Mouse (Mus musculus) MEL (cell line): Measurements from ENCODE around the gene Ttc6. TPM values are rescaled to one million over a fixed set of nuclear protein-coding genes. Genes with fewer than 3 reads are reported as not detected.

Experiments
- DNase-seq: peaks from one replicate; pipeline ENCODE4 v3.0.0; 2011; ENCODE audit warnings: low read depth, low spot score
- H3K27ac ChIP-seq: 2 replicates; pipeline ENCODE4 v1.5.1; 2012; ENCODE audit warnings: low read depth, mild to moderate bottlenecking, control low read depth, low read length, moderate library complexity; ENCODE audit not compliant: control insufficient read depth
- H3K27me3 ChIP-seq, 2 experiments: fragments of 150-350 bp in 1 of 2; sonication (generic) in 1 of 2; 2 replicates each; pipeline ENCODE4 v1.6.1; 2012; ENCODE audit warnings: low read length in 2 of 2, mild to moderate bottlenecking in 2 of 2, improper control_type of control experiment in 1 of 2, moderate library complexity in 1 of 2; ENCODE audit not compliant: insufficient read depth in 2 of 2, control insufficient read depth in 1 of 2
- H3K36me3 ChIP-seq, 2 experiments: 2 replicates each; pipeline ENCODE4 v1.6.1; 2012 to 2014; ENCODE audit warnings: low read length in 2 of 2, improper control_type of control experiment in 1 of 2, inconsistent platforms in 1 of 2, mild to moderate bottlenecking in 1 of 2; ENCODE audit not compliant: insufficient read depth in 2 of 2, control insufficient read depth in 1 of 2
- H3K4me1 ChIP-seq, 2 experiments: fragments of 150-350 bp in 1 of 2; sonication (generic) in 1 of 2; 2 replicates each; pipeline ENCODE4 v1.6.1; 2012; ENCODE audit warnings: low read length in 2 of 2, improper control_type of control experiment in 1 of 2, mild to moderate bottlenecking in 1 of 2; ENCODE audit not compliant: insufficient read depth in 2 of 2, control insufficient read depth in 1 of 2
- H3K4me3 ChIP-seq, 2 experiments: fragments of 150-350 bp in 1 of 2; sonication (generic) in 1 of 2; 2 replicates each; pipeline ENCODE4 v1.5.1; 2012; ENCODE audit warnings: low read depth in 2 of 2, low read length in 2 of 2, mild to moderate bottlenecking in 2 of 2, moderate library complexity in 2 of 2, control low read depth in 1 of 2, improper control_type of control experiment in 1 of 2; ENCODE audit not compliant: control insufficient read depth in 1 of 2, insufficient read depth in 1 of 2
- H3K79me2 ChIP-seq: 2 replicates; pipeline ENCODE4 v1.6.1; 2012; ENCODE audit warnings: mild to moderate bottlenecking, low read length, moderate library complexity; ENCODE audit not compliant: control insufficient read depth, poor library complexity, insufficient read depth
- H3K9ac ChIP-seq: 2 replicates; pipeline ENCODE4 v1.6.1; 2012; ENCODE audit warnings: low read depth, mild to moderate bottlenecking, control low read depth, low read length, moderate library complexity; ENCODE audit not compliant: control insufficient read depth, poor library complexity, severe bottlenecking
- H3K9me3 ChIP-seq: fragments of 150-350 bp; sonication (generic); replicated peaks from 2 replicates; pipeline ENCODE4 v1.6.1; 2012; ENCODE audit warnings: mild to moderate bottlenecking, low read length, improper control_type of control experiment, moderate library complexity; ENCODE audit not compliant: insufficient read depth
- BHLHE40 ChIP-seq: IDR thresholded peaks from 2 replicates; pipeline ENCODE4 v1.6.1; 2012; ENCODE audit warnings: low read depth, mild to moderate bottlenecking, inconsistent platforms, low read length, improper control_type of control experiment, borderline replicate concordance
- CHD1 ChIP-seq: IDR thresholded peaks from 2 replicates; pipeline ENCODE4 v1.6.1; 2012; ENCODE audit warnings: low read depth, mild to moderate bottlenecking, inconsistent platforms, low read length, improper control_type of control experiment
- CTCF ChIP-seq, 3 experiments: IDR thresholded peaks in 2 of 3; conservative IDR thresholded peaks in 1 of 3; 2 replicates each; pipeline ENCODE4 v1.5.1; 2011 to 2012; ENCODE audit warnings: low read length in 3 of 3, low read depth in 2 of 3, mild to moderate bottlenecking in 2 of 3, improper control_type of control experiment in 1 of 3, inconsistent platforms in 1 of 3, mixed read lengths in 1 of 3, moderate library complexity in 1 of 3; ENCODE audit not compliant: control insufficient read depth in 1 of 3, insufficient read depth in 1 of 3, poor library complexity in 1 of 3, severe bottlenecking in 1 of 3
- E2F4 ChIP-seq: IDR thresholded peaks from 2 replicates; pipeline ENCODE4 v1.6.1; 2011; ENCODE audit warnings: low read depth, low read length, improper control_type of control experiment, borderline replicate concordance
- ELF1 ChIP-seq: IDR thresholded peaks from 2 replicates; pipeline ENCODE4 v1.6.1; 2014; ENCODE audit warnings: low read depth, mild to moderate bottlenecking, inconsistent platforms, low read length, improper control_type of control experiment, moderate library complexity
- EP300 ChIP-seq, 2 experiments: IDR thresholded peaks; 2 replicates each; pipeline ENCODE4 v1.6.1; 2011; ENCODE audit warnings: improper control_type of control experiment in 2 of 2, low read length in 2 of 2, low read depth in 1 of 2, mild to moderate bottlenecking in 1 of 2
- ETS1 ChIP-seq: IDR thresholded peaks from 2 replicates; pipeline ENCODE4 v1.6.1; 2012; ENCODE audit warnings: low read depth, mild to moderate bottlenecking, inconsistent platforms, low read length, improper control_type of control experiment, moderate library complexity
- GATA1 ChIP-seq: IDR thresholded peaks from 2 replicates; pipeline ENCODE4 v1.6.1; 2011; ENCODE audit warnings: low read depth, low read length, improper control_type of control experiment
- HCFC1 ChIP-seq: IDR thresholded peaks from 2 replicates; pipeline ENCODE4 v1.6.1; 2012; ENCODE audit warnings: low read depth, mild to moderate bottlenecking, inconsistent platforms, low read length, improper control_type of control experiment, moderate library complexity
- JUND ChIP-seq: IDR thresholded peaks from 2 replicates; pipeline ENCODE4 v1.6.1; 2011; ENCODE audit warnings: low read depth, mild to moderate bottlenecking, improper control_type of control experiment, low read length
- KAT2A ChIP-seq: conservative IDR thresholded peaks from 2 replicates; pipeline ENCODE4 v1.6.1; 2012; ENCODE audit warnings: low read depth, low read length, improper control_type of control experiment, inconsistent platforms
- MAFK ChIP-seq: IDR thresholded peaks from 2 replicates; pipeline ENCODE4 v1.6.1; 2011; ENCODE audit warnings: low read depth, mild to moderate bottlenecking, low read length, improper control_type of control experiment, borderline replicate concordance
- MAX ChIP-seq: IDR thresholded peaks from 2 replicates; pipeline ENCODE4 v1.6.1; 2011; ENCODE audit warnings: low read length, improper control_type of control experiment
- MEF2A ChIP-seq: IDR thresholded peaks from 2 replicates; pipeline ENCODE4 v1.6.1; 2014; ENCODE audit warnings: low read depth, mild to moderate bottlenecking, inconsistent platforms, low read length, improper control_type of control experiment; ENCODE audit not compliant: poor library complexity, insufficient replicate concordance, severe bottlenecking; ENCODE audit errors: extremely low read depth
- MYB ChIP-seq: IDR thresholded peaks from 2 replicates; pipeline ENCODE4 v1.6.1; 2011; ENCODE audit warnings: mild to moderate bottlenecking, low read depth, low read length, improper control_type of control experiment
- MYC ChIP-seq: IDR thresholded peaks from 2 replicates; pipeline ENCODE4 v1.6.1; 2011; ENCODE audit warnings: low read depth, mild to moderate bottlenecking, low read length, improper control_type of control experiment, moderate library complexity
- NRF1 ChIP-seq: IDR thresholded peaks from 2 replicates; pipeline ENCODE4 v1.6.1; 2014; ENCODE audit warnings: low read depth, mild to moderate bottlenecking, inconsistent platforms, low read length, improper control_type of control experiment, moderate library complexity; ENCODE audit not compliant: poor library complexity, insufficient read depth, severe bottlenecking
- POLR2A ChIP-seq, 2 experiments: IDR thresholded peaks; 2 replicates each; pipeline ENCODE4 v1.6.1; 2011 to 2012; ENCODE audit warnings: low read length in 2 of 2, mild to moderate bottlenecking in 2 of 2, control low read depth in 1 of 2, improper control_type of control experiment in 1 of 2, low read depth in 1 of 2, moderate library complexity in 1 of 2; ENCODE audit not compliant: control insufficient read depth in 1 of 2, insufficient read depth in 1 of 2, poor library complexity in 1 of 2
- RAD21 ChIP-seq: IDR thresholded peaks from 2 replicates; pipeline ENCODE4 v1.6.1; 2011; ENCODE audit warnings: mild to moderate bottlenecking, low read depth, low read length, improper control_type of control experiment
- RCOR1 ChIP-seq: IDR thresholded peaks from 2 replicates; pipeline ENCODE4 v1.6.1; 2012; ENCODE audit warnings: low read depth, mild to moderate bottlenecking, inconsistent platforms, low read length, improper control_type of control experiment
- SIN3A ChIP-seq: IDR thresholded peaks from 2 replicates; pipeline ENCODE4 v1.6.1; 2012; ENCODE audit warnings: low read length, improper control_type of control experiment, inconsistent platforms
- TAL1 ChIP-seq: IDR thresholded peaks from 2 replicates; pipeline ENCODE4 v1.6.1; 2012; ENCODE audit warnings: mild to moderate bottlenecking, inconsistent platforms, low read length, moderate library complexity, mixed read lengths
- TBP ChIP-seq: IDR thresholded peaks from 2 replicates; pipeline ENCODE4 v1.8.0; 2011; ENCODE audit warnings: low read depth, low read length, improper control_type of control experiment
- TCF12 ChIP-seq: IDR thresholded peaks from 2 replicates; pipeline ENCODE4 v1.6.1; 2014; ENCODE audit warnings: low read depth, mild to moderate bottlenecking, inconsistent platforms, low read length, improper control_type of control experiment, moderate library complexity
- USF1 ChIP-seq: IDR thresholded peaks from 2 replicates; pipeline ENCODE4 v1.6.1; 2014; ENCODE audit warnings: low read depth, mild to moderate bottlenecking, inconsistent platforms, low read length, improper control_type of control experiment, moderate library complexity
- USF2 ChIP-seq, 2 experiments: IDR thresholded peaks; 2 replicates each; pipeline ENCODE4 v1.6.1; 2011 to 2012; ENCODE audit warnings: improper control_type of control experiment in 2 of 2, low read length in 2 of 2, borderline replicate concordance in 1 of 2, inconsistent platforms in 1 of 2, low read depth in 1 of 2, mild to moderate bottlenecking in 1 of 2; ENCODE audit not compliant: insufficient read depth in 1 of 2
- ZKSCAN1 ChIP-seq: IDR thresholded peaks from 2 replicates; pipeline ENCODE4 v1.6.1; 2012; ENCODE audit warnings: low read depth, mild to moderate bottlenecking, inconsistent platforms, low read length, improper control_type of control experiment, moderate library complexity
- ZNF384 ChIP-seq: IDR thresholded peaks from 2 replicates; pipeline ENCODE4 v1.6.1; 2012; ENCODE audit warnings: low read depth, mild to moderate bottlenecking, inconsistent platforms, low read length, improper control_type of control experiment
- polyA plus RNA-seq, 2 experiments: library from polyadenylated mRNA; stranded (reverse) in 1 of 2; unstranded in 1 of 2; fragments of >175 nt in 1 of 2; fragments of >200 nt in 1 of 2; gene quantifications; 2 replicates each; pipeline versions ENCODE4 v1.2.1 to v1.2.4; 2012; ENCODE audit warnings: low replicate concordance in 2 of 2, low read depth in 1 of 2; ENCODE audit not compliant: insufficient read length in 2 of 2, insufficient read depth in 1 of 2, missing spikeins in 1 of 2
- total RNA-seq: library from RNA; depleted of rRNA; stranded (reverse); fragments of 300-350 nt; gene quantifications from 2 replicates; pipeline ENCODE4 v1.2.3, GENCODE M21; 2012

The Ttc6 gene
- total and polyA plus RNA-seq, 3 experiments: not detected

DNA sequence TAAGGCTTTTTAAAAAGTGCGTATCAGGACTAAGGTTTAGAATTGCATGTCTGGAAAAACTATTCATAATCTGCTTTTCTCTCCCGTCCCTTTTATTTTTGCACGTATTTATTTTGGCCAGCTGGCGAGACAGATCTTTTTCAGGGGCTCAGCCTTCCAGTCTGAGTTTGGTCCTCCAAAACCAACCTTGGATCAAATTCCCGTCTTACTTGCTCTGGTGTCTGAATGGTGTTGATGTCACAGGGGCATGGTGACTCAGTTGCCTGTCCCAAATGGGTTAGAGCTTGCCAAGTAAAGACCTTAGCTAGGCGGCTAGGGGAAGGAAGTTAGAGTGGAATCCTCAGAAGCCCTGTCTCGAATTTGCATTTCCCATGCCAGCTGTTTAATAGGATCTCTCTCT is 200.8 kb downstream of the Ttc6 start:
- DNase-seq: no peak
- no peaks in the 10 kb centered on the region for H3K9me3 ChIP-seq
- H3K4me1 ChIP-seq: no peaks in the 10 kb centered on the region
- TF ChIP-seq GATA1 (no peak), POLR2A (IDR thresholded peaks at IDR 0.05; ENCODE audit: control insufficient read depth in 1 of 2, insufficient read depth in 1 of 2, low read depth in 1 of 2, low read length in 2 of 2, poor library complexity in 1 of 2) (no peak), ELF1 (no peak), NRF1 (no peak), TBP (no peak), JUND (no peak), ZNF384 (no peak), TAL1 (no peak), USF1 (no peak), BHLHE40 (no peak), TCF12 (no peak), SIN3A (no peak), KAT2A (no peak), RAD21 (no peak), RCOR1 (no peak), MAFK (no peak), CHD1 (no peak), CTCF (IDR thresholded peaks at IDR 0.05 in 2 of 3, conservative IDR thresholded peaks at IDR 0.05 in 1 of 3; ENCODE audit: control insufficient read depth in 1 of 3, insufficient read depth in 1 of 3, low read depth in 2 of 3, low read length in 3 of 3, poor library complexity in 1 of 3, severe bottlenecking in 1 of 3) (no peak)
- H3K27ac ChIP-seq: no peak overlapping the region
- H3K27me3 ChIP-seq: no peaks in the 10 kb centered on the region
- H3K36me3 ChIP-seq: no peaks in the 10 kb centered on the region
- H3K79me2 ChIP-seq: no peaks in the 10 kb centered on the region
- no peak overlapping the region for H3K4me3 ChIP-seq
- H3K9ac ChIP-seq: no peak overlapping the region

DNA sequence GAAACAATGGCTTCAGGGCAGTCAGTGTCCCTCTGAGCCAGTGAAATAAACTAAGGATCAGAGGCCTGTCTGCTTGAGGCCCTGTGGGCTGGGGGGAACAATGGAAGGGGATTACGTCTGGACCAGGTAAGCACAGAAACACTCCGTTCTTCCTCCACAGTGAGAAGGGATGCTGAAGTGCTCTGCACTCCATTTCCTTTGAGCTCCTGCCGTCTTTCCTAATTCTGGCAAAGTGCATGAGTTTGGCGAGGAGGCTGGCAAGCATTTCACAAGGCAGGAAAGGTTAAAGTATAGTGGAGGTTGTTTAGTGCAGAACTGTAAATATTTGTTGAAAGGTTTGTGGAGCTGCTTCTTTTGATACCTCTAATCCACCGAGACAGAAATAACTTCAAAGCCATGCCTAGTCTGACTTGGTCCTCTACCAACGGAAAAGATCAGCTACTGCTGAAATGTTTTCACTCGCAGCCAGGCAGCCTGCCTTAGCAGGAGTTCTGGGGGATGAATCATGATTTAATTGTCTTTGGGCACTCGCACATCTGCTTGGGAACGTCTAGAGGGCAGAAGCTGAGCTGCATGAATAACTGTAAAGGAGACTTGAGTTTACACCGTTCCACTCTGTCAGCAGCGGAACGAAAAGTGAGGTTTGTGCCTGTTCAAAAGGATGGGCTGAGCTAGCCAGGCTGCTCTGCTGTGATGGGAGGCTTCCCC is 212.5 kb downstream of the Ttc6 start:
- Histone ChIP-seq H3K36me3 (no peaks in the 10 kb centered on the region), H3K79me2 (no peaks in the 10 kb centered on the region), H3K4me3 (no peak overlapping the region), H3K4me1 (no peaks in the 10 kb centered on the region), H3K27ac (no peak overlapping the region), H3K9me3 (no peaks in the 10 kb centered on the region), H3K27me3 (no peaks in the 10 kb centered on the region), H3K9ac (no peak overlapping the region)
- DNase-seq: no peak
- TF ChIP-seq ZNF384: no peak
- TF ChIP-seq POLR2A (IDR thresholded peaks at IDR 0.05; ENCODE audit: control insufficient read depth in 1 of 2, insufficient read depth in 1 of 2, low read depth in 1 of 2, low read length in 2 of 2, poor library complexity in 1 of 2): no peak
- no peak for TF ChIP-seq BHLHE40
- no peak for TF ChIP-seq RCOR1
- no peak for TF ChIP-seq ETS1
- no peak for TF ChIP-seq MAX
- no peak for TF ChIP-seq ZKSCAN1
- TF ChIP-seq TAL1: no peak
- TF ChIP-seq SIN3A: no peak
- TF ChIP-seq MYC: no peak
- TF ChIP-seq GATA1: no peak
- no peak for TF ChIP-seq USF2 (IDR thresholded peaks at IDR 0.05; ENCODE audit: borderline replicate concordance in 1 of 2, insufficient read depth in 1 of 2, low read depth in 1 of 2, low read length in 2 of 2)
- no peak for TF ChIP-seq HCFC1
- no peak for TF ChIP-seq CHD1
- no peak for TF ChIP-seq MYB
- no peak for TF ChIP-seq NRF1
- no peak for TF ChIP-seq EP300 (IDR thresholded peaks at IDR 0.05; ENCODE audit: low read depth in 1 of 2, low read length in 2 of 2)
- no peak for TF ChIP-seq E2F4
- no peak for TF ChIP-seq MEF2A
